Mouse (Mus musculus): ENCODE measurements around the gene Eml4. TPM values are rescaled to one million over a fixed set of nuclear protein-coding genes. Genes with fewer than 3 reads are reported as not detected.
A peak's percentile ranks its signal among the peaks of the same experiment; 100 is the strongest.

Eml4 gene
- total RNA-seq (2014; rRNA removed) (51.4 and 56.1 TPM in 2 replicates), polyA plus RNA-seq (2015; fragmentation: Nextera tagmentation; extraction: Ambion mirVana) (17.4 and 20.1 TPM in 2 replicates)

GRCm38 (mm10) chr17:83350379-83351091 lies at the start of gene Eml4:
Eml4 (plus strand) TSS chr17:83350931.
- peak; percentile 58 for TF ChIP-seq CTCF (IDR thresholded peaks at IDR 0.05)
- Histone ChIP-seq H3K9ac (replicated peaks; ENCODE audit: low read length, poor library complexity, severe bottlenecking) (peak within 1 kb of the TSS; percentile 86), H3K9me3 (ENCODE audit: low read length) (no peaks in the 10 kb centered on the region), H3K4me3 (ENCODE audit: low read depth, low read length) (peak within 1 kb of the TSS; percentile 82), H3K27me3 (ENCODE audit: insufficient read depth, low read length) (no peaks in the 10 kb centered on the region), H3K4me1 (ENCODE audit: insufficient read depth, low read length) (peaks cover 9% of the 10 kb centered on the region), H3K36me3 (ENCODE audit: insufficient read depth, low read length) (no peaks in the 10 kb centered on the region), H3K27ac (ENCODE audit: low read depth, low read length) (peak within 1 kb of the TSS; percentile 85), H3K4me2 (ENCODE audit: low read depth, low read length, poor library complexity, severe bottlenecking) (peak within 1 kb of the TSS; percentile 78)
- DNase-seq (ENCODE audit: low spot score): peak; percentile 91
- 1% methylated on average over 32 of the region's 62 CpGs for WGBS
- ATAC-seq (ENCODE audit: low FRiP score): peak; percentile 97

- WGBS: 78% methylated on average over 5 of the region's 5 CpGs
- ATAC-seq (ENCODE audit: low FRiP score) (no peak), DNase-seq (ENCODE audit: low spot score) (no peak)
- H3K27me3 ChIP-seq (ENCODE audit: insufficient read depth, low read length): no peaks in the 10 kb centered on the region
- H3K36me3 ChIP-seq (ENCODE audit: insufficient read depth, low read length): no peaks in the 10 kb centered on the region
- H3K4me3 ChIP-seq (ENCODE audit: low read depth, low read length): no peak overlapping the region
- no peaks in the 10 kb centered on the region for H3K9me3 ChIP-seq (ENCODE audit: low read length)
- no peak for TF ChIP-seq CTCF (IDR thresholded peaks at IDR 0.05)
- H3K4me1 ChIP-seq (ENCODE audit: insufficient read depth, low read length): no peaks in the 10 kb centered on the region
- no peak overlapping the region for H3K27ac ChIP-seq (ENCODE audit: low read depth, low read length)
- no peak overlapping the region for H3K4me2 ChIP-seq (ENCODE audit: low read depth, low read length, poor library complexity, severe bottlenecking)
- no peak overlapping the region for H3K9ac ChIP-seq (replicated peaks; ENCODE audit: low read length, poor library complexity, severe bottlenecking)
Measured at GRCm38 (mm10) chr17:83301433-83301832, 49.3 kb upstream of the Eml4 start.

GRCm38 (mm10) chr17:83304089-83304822 lies 46.5 kb upstream of the Eml4 start:
- no peak overlapping the region for H3K4me2 ChIP-seq (ENCODE audit: low read depth, low read length, poor library complexity, severe bottlenecking)
- H3K9me3 ChIP-seq (ENCODE audit: low read length): no peaks in the 10 kb centered on the region
- no peak overlapping the region for H3K4me3 ChIP-seq (ENCODE audit: low read depth, low read length)
- 85% methylated on average over 7 of the region's 7 CpGs for WGBS
- no peak for DNase-seq (ENCODE audit: low spot score)
- H3K27me3 ChIP-seq (ENCODE audit: insufficient read depth, low read length): no peaks in the 10 kb centered on the region
- peaks cover 5% of the 10 kb centered on the region; the same call in 1 of the 2 replicates for H3K4me1 ChIP-seq (ENCODE audit: insufficient read depth, low read length)
- ATAC-seq (ENCODE audit: low FRiP score): no peak
- TF ChIP-seq CTCF (IDR thresholded peaks at IDR 0.05): no peak
- no peak overlapping the region for H3K27ac ChIP-seq (ENCODE audit: low read depth, low read length)
- H3K9ac ChIP-seq (replicated peaks; ENCODE audit: low read length, poor library complexity, severe bottlenecking): no peak overlapping the region
- H3K36me3 ChIP-seq (ENCODE audit: insufficient read depth, low read length): no peaks in the 10 kb centered on the region

- peaks cover 6% of the 10 kb centered on the region; the same call in 1 of the 2 replicates for H3K4me1 ChIP-seq (ENCODE audit: insufficient read depth, low read length)
- ATAC-seq (ENCODE audit: low FRiP score) (no peak), DNase-seq (ENCODE audit: low spot score) (no peak)
- WGBS: 91% methylated on average over 12 of the region's 12 CpGs
- H3K9ac ChIP-seq (replicated peaks; ENCODE audit: low read length, poor library complexity, severe bottlenecking): no peak overlapping the region
- H3K4me2 ChIP-seq (ENCODE audit: low read depth, low read length, poor library complexity, severe bottlenecking): no peak overlapping the region
- no peaks in the 10 kb centered on the region for H3K9me3 ChIP-seq (ENCODE audit: low read length)
- no peak overlapping the region for H3K27ac ChIP-seq (ENCODE audit: low read depth, low read length)
- TF ChIP-seq CTCF (IDR thresholded peaks at IDR 0.05): no peak
- no peaks in the 10 kb centered on the region for H3K27me3 ChIP-seq (ENCODE audit: insufficient read depth, low read length)
- no peak overlapping the region for H3K4me3 ChIP-seq (ENCODE audit: low read depth, low read length)
- H3K36me3 ChIP-seq (ENCODE audit: insufficient read depth, low read length): no peaks in the 10 kb centered on the region
Measured at GRCm38 (mm10) chr17:83306964-83307640, 43.6 kb upstream of the Eml4 start.

- Histone ChIP-seq H3K9ac (replicated peaks; ENCODE audit: low read length, poor library complexity, severe bottlenecking) (no peak overlapping the region), H3K36me3 (ENCODE audit: insufficient read depth, low read length) (no peaks in the 10 kb centered on the region), H3K27me3 (ENCODE audit: insufficient read depth, low read length) (no peaks in the 10 kb centered on the region), H3K27ac (ENCODE audit: low read depth, low read length) (no peak overlapping the region), H3K4me1 (ENCODE audit: insufficient read depth, low read length) (peaks cover 6% of the 10 kb centered on the region; the same call in 1 of the 2 replicates), H3K9me3 (ENCODE audit: low read length) (no peaks in the 10 kb centered on the region), H3K4me2 (ENCODE audit: low read depth, low read length, poor library complexity, severe bottlenecking) (no peak overlapping the region), H3K4me3 (ENCODE audit: low read depth, low read length) (no peak overlapping the region)
- ATAC-seq (ENCODE audit: low FRiP score) (no peak), DNase-seq (ENCODE audit: low spot score) (no peak)
- TF ChIP-seq CTCF (IDR thresholded peaks at IDR 0.05): no peak
- WGBS: 70% methylated on average over 11 of the region's 11 CpGs
Measured at GRCm38 (mm10) chr17:83307641-83308296, 43.0 kb upstream of the Eml4 start.
